Mouse (Mus musculus) hindbrain, embryonic 11.5 days (tissue): ENCODE results near the gene Astn1. TPM values are rescaled to one million over a fixed set of nuclear protein-coding genes. Genes with fewer than 3 reads are reported as not detected.

Experiments used
- ATAC-seq: fragments of 200-750 bp; cut with Nextera tagmentation; 2 replicates; pipeline ENCODE4 v1.8.0; 2017; ENCODE audit warnings: mild to moderate bottlenecking, moderate TSS enrichment, moderate library complexity; ENCODE audit not compliant: low FRiP score
- DNase-seq: peaks from one replicate; pipeline ENCODE4 v3.0.0-alpha.2; 2015; ENCODE audit warnings: low spot score
- H3K27ac ChIP-seq: fragments of 300-500 bp; sonication (generic); 2 replicates; pipeline ENCODE4 v1.5.1; 2014; ENCODE audit warnings: mild to moderate bottlenecking, low read depth, low read length
- H3K27me3 ChIP-seq: fragments of 300-500 bp; sonication (generic); 2 replicates; pipeline ENCODE4 v1.6.1; 2014; ENCODE audit warnings: mild to moderate bottlenecking, low read length, moderate library complexity, mixed read lengths; ENCODE audit not compliant: control insufficient read depth, insufficient read depth
- H3K36me3 ChIP-seq: fragments of 300-500 bp; sonication (generic); 2 replicates; pipeline ENCODE4 v1.6.1; 2014; ENCODE audit warnings: mild to moderate bottlenecking, low read length, moderate library complexity, mixed read lengths; ENCODE audit not compliant: control insufficient read depth, insufficient read depth
- H3K4me1 ChIP-seq: fragments of 300-500 bp; sonication (generic); replicated peaks from 2 replicates; pipeline ENCODE4 v1.6.1; 2014; ENCODE audit warnings: low read length, mixed read lengths; ENCODE audit not compliant: control insufficient read depth, insufficient read depth
- H3K4me2 ChIP-seq: fragments of 300-500 bp; sonication (generic); replicated peaks from 2 replicates; pipeline ENCODE4 v1.6.1; 2014; ENCODE audit warnings: mild to moderate bottlenecking, low read depth, low read length
- H3K4me3 ChIP-seq: fragments of 300-500 bp; sonication (generic); 2 replicates; pipeline ENCODE4 v1.5.1; 2014; ENCODE audit warnings: low read depth, low read length
- H3K9ac ChIP-seq: fragments of 300-500 bp; sonication (generic); 2 replicates; pipeline ENCODE4 v1.6.1; 2014; ENCODE audit warnings: low read depth, low read length
- H3K9me3 ChIP-seq: fragments of 300-500 bp; sonication (generic); 2 replicates; pipeline ENCODE4 v1.6.1; 2016; ENCODE audit warnings: low read length; ENCODE audit not compliant: control insufficient read depth
- WGBS: fragments of 180-500 bp; shearing (Covaris S2); extraction: QIAGEN DNeasy Blood & Tissue Kit; methylation state at CpG from one replicate; pipeline ENCODE4 v1.1.7; 2014; 5-methylcytosine and 5-hydroxymethylcytosine counted together
- polyA plus RNA-seq: library from polyadenylated mRNA; unstranded; fragments of >200 nt; fragmentation: Nextera tagmentation; extraction: Ambion mirVana; gene quantifications from 2 replicates; pipeline ENCODE4 v1.2.1, GENCODE M21; 2014

Astn1 gene
- polyA plus RNA-seq, 1 experiment from 2014 or later = 20.6 TPM

DNA sequence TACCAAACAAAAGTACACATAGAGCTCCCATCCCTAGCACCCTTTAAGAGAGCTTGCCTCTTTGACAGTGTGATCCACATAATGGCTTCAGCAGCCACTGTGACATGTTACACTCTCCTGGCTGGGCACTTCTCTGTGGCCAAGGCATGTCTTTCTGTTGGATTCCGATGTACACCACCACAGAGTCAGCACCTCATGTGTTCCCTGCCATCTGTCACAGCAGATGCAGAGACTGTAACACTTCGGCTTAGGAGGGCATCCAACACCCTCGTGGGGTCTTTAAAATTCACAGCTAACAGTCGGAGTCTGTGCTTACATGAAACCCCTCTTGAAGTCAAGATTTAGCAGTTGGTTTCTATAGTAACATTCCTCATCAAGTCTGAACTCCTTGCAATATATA is 154.5 kb downstream of the Astn1 start:
- Histone ChIP-seq H3K4me1 (no peaks in the 10 kb centered on the region), H3K4me2 (no peak overlapping the region), H3K9ac (no peak overlapping the region), H3K36me3 (no peaks in the 10 kb centered on the region), H3K27ac (no peak overlapping the region), H3K4me3 (no peak overlapping the region), H3K27me3 (no peaks in the 10 kb centered on the region), H3K9me3 (no peaks in the 10 kb centered on the region)
- ATAC-seq = no peak
- 86% methylated on average over 4 of the region's 4 CpGs for WGBS
- no peak for DNase-seq

DNA sequence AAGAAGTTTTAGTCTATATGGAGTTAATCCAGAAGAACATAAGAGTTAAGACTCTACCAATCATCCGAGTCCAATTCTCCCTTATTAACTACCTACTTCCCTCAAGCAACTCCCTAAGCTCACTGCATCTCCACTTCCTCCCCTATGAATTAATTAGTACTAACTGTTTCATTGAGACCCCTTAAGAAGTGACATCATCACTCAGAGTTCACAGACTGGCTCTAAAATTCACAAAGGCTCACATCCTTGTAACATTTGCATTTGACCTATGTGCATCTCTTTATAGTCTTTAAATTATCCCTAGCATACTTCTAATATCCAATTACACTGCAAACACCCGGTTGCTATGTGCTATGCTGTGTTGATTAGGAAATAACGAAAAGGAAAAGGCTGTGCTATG is 174.1 kb downstream of the Astn1 start:
- no peak for DNase-seq
- WGBS = 71% methylated on average over 3 of the region's 3 CpGs

DNA sequence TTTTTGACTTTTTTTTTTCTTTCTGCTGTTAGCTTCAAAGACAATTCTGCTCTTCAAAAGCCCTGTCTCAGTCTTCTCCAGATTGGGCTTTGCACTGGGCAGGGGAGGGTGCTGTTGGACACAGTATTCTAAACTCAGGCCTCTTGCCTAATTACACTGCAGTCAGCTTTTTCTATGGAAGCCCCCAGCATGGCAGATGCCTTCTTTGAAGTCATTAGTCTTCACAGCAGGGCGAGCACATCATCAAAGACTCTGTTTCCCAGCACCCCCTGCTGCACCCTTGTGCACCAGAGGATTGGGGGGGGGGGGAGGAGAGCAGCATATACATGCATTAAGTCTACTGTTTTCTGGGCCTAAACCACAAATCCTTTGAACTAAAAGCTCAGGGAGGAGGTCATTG is 174.8 kb downstream of the Astn1 start:
- Histone ChIP-seq H3K9me3 (no peaks in the 10 kb centered on the region), H3K27me3 (no peaks in the 10 kb centered on the region), H3K4me2 (no peak overlapping the region), H3K27ac (no peak overlapping the region), H3K4me1 (no peaks in the 10 kb centered on the region), H3K4me3 (no peak overlapping the region), H3K36me3 (no peaks in the 10 kb centered on the region), H3K9ac (no peak overlapping the region)
- ATAC-seq = peak; percentile 64; the same call in 1 of the 2 replicates
- DNase-seq = no peak
- 4% methylated on average over 1 of the region's 1 CpGs for WGBS

More for the DNA sequence above, 174.1 kb downstream of the Astn1 start:
- Histone ChIP-seq H3K9ac (no peak overlapping the region), H3K36me3 (no peaks in the 10 kb centered on the region), H3K4me2 (no peak overlapping the region), H3K27ac (no peak overlapping the region), H3K4me3 (no peak overlapping the region), H3K27me3 (no peaks in the 10 kb centered on the region), H3K9me3 (no peaks in the 10 kb centered on the region), H3K4me1 (no peaks in the 10 kb centered on the region)
- ATAC-seq = no peak

DNA sequence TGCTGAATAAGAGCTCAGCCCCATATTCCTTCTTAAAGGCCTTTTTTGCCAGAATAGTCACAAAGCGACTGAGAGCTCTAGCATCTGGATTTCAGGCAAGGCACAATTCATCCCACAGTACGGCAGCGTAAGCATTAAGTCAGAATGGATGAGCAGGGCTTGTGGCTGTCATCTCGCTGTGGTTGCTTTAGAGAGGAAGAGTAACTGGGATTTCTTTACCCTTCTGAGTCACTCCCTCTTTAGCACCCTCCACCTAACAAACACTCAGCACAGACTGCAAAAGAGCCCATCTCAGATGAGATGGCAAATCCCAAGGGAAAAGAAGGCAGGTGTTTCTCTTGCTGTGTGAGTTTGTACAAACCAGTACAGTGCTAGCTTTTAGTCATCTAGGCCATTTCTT is 183.0 kb downstream of the Astn1 start:
- ATAC-seq = no peak
- Histone ChIP-seq H3K4me1 (peaks cover 6% of the 10 kb centered on the region), H3K27ac (no peak overlapping the region), H3K9me3 (no peaks in the 10 kb centered on the region), H3K36me3 (no peaks in the 10 kb centered on the region), H3K9ac (no peak overlapping the region), H3K27me3 (no peaks in the 10 kb centered on the region), H3K4me2 (no peak overlapping the region), H3K4me3 (no peak overlapping the region)
- DNase-seq = no peak
- 89% methylated on average over 4 of the region's 4 CpGs for WGBS

DNA sequence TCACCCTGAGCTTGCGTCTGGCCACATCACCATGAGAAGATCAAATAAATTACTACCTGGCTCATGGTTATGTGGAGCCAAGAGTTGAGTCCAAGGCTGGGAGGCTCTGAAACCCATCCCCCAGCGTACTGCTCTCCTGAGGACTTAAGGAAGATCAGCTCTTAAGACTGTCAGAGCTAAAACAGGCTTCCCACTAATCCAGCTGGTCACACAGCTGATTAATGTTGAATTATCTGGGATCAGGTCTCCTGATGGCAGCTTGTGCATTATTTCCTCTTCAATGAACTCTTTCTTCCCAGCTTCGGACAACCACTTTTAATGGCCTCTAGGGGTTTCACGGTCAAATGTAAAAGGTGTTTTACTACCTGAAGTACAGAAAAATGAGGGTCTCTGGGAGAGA is 184.4 kb downstream of the Astn1 start:
- no peak overlapping the region for H3K27ac ChIP-seq
- no peaks in the 10 kb centered on the region for H3K27me3 ChIP-seq
- H3K36me3 ChIP-seq = no peaks in the 10 kb centered on the region
- peaks cover 6% of the 10 kb centered on the region for H3K4me1 ChIP-seq
- no peak overlapping the region for H3K9ac ChIP-seq
- 51% methylated on average over 4 of the region's 4 CpGs for WGBS
- no peak overlapping the region for H3K4me3 ChIP-seq
- no peak for DNase-seq
- no peak overlapping the region for H3K4me2 ChIP-seq
- H3K9me3 ChIP-seq = no peaks in the 10 kb centered on the region
- ATAC-seq = no peak

DNA sequence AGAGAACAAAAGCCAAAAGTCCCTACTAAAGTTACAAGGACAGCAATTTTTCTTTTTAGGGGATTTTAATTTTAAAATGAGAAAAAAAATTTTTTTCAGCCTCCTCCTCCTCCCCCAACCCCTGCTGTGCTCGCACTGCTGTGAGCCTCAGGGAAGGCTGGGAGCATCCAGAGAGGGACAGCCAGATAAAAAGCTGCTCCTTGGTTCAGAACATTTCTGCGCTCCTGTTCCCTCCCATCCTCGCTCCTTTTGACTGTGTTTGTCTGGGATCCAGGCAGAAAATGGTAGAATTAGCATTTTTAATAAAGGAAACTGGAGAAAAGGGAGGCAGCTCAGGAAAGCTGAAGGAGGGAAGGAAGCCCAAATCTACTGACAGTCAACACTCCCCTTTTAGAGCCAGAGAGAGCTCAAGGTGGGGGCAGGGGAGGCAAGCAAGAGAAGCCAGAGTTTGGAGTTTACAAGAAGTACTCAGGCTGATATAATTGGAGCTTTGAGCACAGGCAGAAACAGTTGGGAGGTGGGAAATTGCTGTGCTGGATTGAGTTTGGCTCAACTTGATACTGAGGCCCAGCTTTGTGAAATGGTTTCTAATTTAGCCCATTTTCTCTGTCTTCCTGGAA is 185.6 kb downstream of the Astn1 start:
- H3K9ac ChIP-seq = no peak overlapping the region

DNA sequence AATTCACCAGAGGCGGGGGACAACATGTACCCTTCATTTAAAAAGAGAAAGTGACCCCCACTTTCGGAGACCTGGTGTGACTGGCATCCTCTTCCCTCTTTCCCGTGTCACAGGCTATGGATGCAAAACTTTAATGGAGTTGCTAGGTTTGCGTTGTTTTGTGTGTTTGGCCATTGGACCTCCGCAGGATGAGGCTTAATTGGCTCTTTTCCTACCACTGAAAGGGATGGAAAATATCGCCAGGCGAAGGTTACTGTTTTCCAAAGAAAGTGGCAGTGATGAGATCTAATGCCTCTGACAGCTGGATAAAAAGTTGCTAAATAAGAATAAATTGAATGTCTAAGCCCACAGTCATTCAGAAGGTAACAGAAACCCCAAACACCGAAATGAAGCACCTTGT is 186.2 kb downstream of the Astn1 start:
- Histone ChIP-seq H3K9ac (no peak overlapping the region), H3K9me3 (no peaks in the 10 kb centered on the region), H3K27ac (no peak overlapping the region), H3K27me3 (no peaks in the 10 kb centered on the region), H3K4me1 (peaks cover 13% of the 10 kb centered on the region), H3K4me2 (no peak overlapping the region), H3K4me3 (no peak overlapping the region), H3K36me3 (no peaks in the 10 kb centered on the region)
- no peak for DNase-seq
- ATAC-seq = no peak
- WGBS = 79% methylated on average over 8 of the region's 8 CpGs

More for the DNA sequence above, 185.6 kb downstream of the Astn1 start:
- Histone ChIP-seq H3K27ac (0 out of 2 replicates have a peak overlapping the region, but pooled peaks have one; percentile 42), H3K4me3 (no peak overlapping the region), H3K4me2 (no peak overlapping the region), H3K4me1 (peaks cover 13% of the 10 kb centered on the region), H3K9me3 (no peaks in the 10 kb centered on the region), H3K27me3 (no peaks in the 10 kb centered on the region), H3K36me3 (no peaks in the 10 kb centered on the region)
- ATAC-seq (peak; percentile 53; the same call in 1 of the 2 replicates), DNase-seq (no peak)
- 9% methylated on average over 3 of the region's 3 CpGs for WGBS

DNA sequence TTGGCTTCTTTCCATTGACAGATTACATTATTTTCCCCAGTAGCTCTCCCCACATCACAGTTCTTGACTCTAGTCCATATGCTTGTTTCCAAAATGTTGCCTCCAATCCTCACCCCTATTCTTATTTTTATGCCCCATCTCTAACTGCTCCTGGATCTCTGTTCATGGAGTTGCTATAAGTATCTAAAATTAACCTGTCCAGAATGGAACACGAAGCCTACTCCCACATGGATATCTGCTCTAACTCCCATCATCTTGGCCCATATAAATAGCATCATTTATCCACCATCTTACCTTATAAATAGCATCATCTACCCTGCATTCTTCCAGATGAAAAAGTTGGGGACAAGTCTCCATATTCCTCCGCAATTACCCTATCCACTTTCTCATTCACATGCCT is 187.5 kb downstream of the Astn1 start:
- no peak for DNase-seq
- ATAC-seq = no peak
- Histone ChIP-seq H3K9ac (no peak overlapping the region), H3K9me3 (no peaks in the 10 kb centered on the region), H3K36me3 (no peaks in the 10 kb centered on the region), H3K4me2 (no peak overlapping the region), H3K4me3 (no peak overlapping the region), H3K4me1 (peaks cover 18% of the 10 kb centered on the region), H3K27me3 (no peaks in the 10 kb centered on the region), H3K27ac (no peak overlapping the region)
- 96% methylated on average over 2 of the region's 2 CpGs for WGBS

DNA sequence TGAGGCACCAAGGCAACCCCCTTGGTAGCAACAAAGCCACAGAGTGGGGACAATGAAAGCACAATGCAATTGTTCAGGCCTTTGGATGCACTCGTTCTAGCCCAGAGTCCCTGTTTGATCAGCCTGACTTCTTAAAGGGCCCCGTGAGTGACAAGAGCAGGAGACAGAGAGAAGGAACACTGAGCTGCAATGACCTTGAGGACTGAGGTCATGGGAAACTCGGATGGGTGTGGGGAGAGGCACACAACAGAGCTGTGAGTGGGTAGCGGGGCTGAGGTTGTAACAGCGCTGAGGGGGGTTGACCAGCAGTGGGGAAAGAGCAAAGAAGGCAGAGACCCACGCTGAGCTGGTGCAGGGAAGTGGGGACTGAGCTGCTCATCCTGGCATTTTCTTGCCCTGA is 189.9 kb downstream of the Astn1 start:
- H3K4me1 ChIP-seq = peaks cover 16% of the 10 kb centered on the region
- 0 out of 2 replicates have a peak overlapping the region, but pooled peaks have one; percentile 4 for H3K27ac ChIP-seq
- DNase-seq (peak; percentile 43), ATAC-seq (peak; percentile 63)
- no peak overlapping the region; the same call in 1 of the 2 replicates for H3K9ac ChIP-seq
- no peaks in the 10 kb centered on the region for H3K27me3 ChIP-seq
- 28% methylated on average over 6 of the region's 6 CpGs for WGBS
- no peaks in the 10 kb centered on the region for H3K36me3 ChIP-seq
- H3K4me3 ChIP-seq = no peak overlapping the region
- no peak overlapping the region for H3K4me2 ChIP-seq
- no peaks in the 10 kb centered on the region for H3K9me3 ChIP-seq
